Mouse (Mus musculus) kidney, postnatal 36 days (tissue): ENCODE measurements around the gene Plin5.

Experiments
- DNase-seq, 2 experiments: peaks; one replicate each; pipeline ENCODE4 v3.0.0; 2021 to 2022; ENCODE audit warnings: mixed read lengths in 2 of 2

Plin5 gene

GRCm38 (mm10) chr17:56133457-56134363 is 16.3 kb upstream of the Plin5 start:
- DNase-seq, result peak; percentile 86 to 87

DNA sequence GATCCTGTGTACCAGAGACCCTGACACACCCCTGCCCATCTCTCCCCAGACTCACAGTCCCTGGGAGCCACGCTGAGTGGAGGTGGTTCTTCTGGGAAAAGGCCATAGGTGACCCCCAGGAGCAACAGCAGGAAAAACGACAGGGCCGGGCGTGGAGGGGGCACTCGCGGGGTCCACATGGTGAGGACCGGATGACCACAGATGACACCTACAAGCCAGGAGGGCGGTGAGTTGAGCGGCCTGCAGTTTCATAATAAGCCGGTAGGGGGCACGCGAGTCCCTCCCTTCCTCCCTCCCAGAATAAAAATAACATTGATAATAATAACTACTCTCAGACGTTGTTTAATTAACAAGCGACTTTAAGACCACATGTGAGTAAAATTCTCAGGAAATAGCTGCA is 15.3 kb upstream of the Plin5 start:
- peak; percentile 62 to 83 for DNase-seq

DNA sequence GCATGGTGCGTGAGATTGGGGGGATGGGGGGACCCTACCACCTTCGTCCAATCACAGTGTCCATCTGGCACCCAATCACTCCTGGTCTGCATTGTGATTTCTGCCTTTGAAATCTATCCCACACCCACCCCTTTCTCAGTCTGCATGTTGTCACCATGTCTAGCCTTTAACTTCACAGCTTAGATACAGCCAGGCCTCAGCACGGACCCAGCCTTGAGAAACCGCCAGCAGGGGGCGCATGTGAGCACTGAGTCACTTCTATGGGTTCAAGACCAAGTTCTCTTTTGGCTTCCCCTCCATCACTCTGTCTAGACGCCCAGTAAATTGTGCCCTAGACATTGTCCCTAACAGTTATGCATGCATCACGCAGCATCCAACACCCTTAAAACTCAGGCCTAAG is 14.4 kb upstream of the Plin5 start:
- peak; percentile 61 to 90 for DNase-seq

- DNase-seq, result no peak
These were observed 13.7 kb upstream of the Plin5 start for GRCm38 (mm10) chr17:56131136-56131535.

GRCm38 (mm10) chr17:56128246-56128645 is 10.8 kb upstream of the Plin5 start:
- DNase-seq, result no peak

DNA sequence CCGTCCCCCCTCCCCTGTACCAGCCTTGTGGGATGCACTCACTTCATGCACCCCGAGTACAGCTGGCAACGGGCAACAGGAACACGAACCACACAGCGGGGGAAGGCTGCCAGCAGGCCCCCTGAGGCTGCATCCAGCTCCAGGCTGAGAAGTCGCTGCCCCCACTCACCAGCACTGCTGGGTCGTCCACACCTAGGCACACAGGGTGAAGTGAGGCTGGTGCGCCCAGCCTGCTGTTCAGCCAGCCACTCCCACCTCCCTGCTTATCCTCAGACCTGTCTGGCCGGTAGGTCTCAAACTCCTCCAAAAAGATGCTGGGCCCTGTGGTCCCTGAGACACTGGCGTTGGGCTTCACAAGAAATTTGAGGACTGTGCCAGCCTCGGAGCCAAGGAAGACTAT is 8.8 kb upstream of the Plin5 start:
- no peak for DNase-seq

GRCm38 (mm10) chr17:56125276-56125630 is 7.9 kb upstream of the Plin5 start:
- DNase-seq, result no peak

GRCm38 (mm10) chr17:56124377-56125275 is 7.2 kb upstream of the Plin5 start:
- DNase-seq, result peak; percentile 49 to 88

- no peak for DNase-seq
These were observed 6.4 kb upstream of the Plin5 start for GRCm38 (mm10) chr17:56123681-56124340.

- DNase-seq, result no peak
These were observed 5.8 kb upstream of the Plin5 start for GRCm38 (mm10) chr17:56123161-56123560.

DNA sequence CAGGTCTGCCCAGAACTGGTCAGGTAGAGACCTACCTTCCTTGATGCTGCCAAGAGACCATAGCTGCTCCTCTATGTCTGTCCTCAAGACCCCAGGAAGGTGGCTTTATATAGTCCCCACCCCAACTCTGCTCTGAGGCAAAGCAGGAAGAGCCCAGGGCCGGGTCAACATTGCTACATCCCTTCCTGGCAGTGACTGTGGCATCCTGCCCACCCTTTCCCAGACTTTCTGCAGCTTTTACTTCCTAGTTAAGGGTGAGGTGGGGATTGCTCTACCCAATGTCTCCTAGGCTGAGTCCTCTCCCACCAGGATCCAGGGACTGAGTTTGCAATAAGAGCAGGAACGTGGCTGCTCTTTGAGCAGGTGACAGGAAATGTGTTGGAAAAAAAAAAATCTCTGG is 4.4 kb upstream of the Plin5 start, which contains the start of gene Lrg1:
TSS of gene Lrg1 (minus strand) at position 176 of the 400 bp plus-strand sequence.
- DNase-seq, result no peak

DNA sequence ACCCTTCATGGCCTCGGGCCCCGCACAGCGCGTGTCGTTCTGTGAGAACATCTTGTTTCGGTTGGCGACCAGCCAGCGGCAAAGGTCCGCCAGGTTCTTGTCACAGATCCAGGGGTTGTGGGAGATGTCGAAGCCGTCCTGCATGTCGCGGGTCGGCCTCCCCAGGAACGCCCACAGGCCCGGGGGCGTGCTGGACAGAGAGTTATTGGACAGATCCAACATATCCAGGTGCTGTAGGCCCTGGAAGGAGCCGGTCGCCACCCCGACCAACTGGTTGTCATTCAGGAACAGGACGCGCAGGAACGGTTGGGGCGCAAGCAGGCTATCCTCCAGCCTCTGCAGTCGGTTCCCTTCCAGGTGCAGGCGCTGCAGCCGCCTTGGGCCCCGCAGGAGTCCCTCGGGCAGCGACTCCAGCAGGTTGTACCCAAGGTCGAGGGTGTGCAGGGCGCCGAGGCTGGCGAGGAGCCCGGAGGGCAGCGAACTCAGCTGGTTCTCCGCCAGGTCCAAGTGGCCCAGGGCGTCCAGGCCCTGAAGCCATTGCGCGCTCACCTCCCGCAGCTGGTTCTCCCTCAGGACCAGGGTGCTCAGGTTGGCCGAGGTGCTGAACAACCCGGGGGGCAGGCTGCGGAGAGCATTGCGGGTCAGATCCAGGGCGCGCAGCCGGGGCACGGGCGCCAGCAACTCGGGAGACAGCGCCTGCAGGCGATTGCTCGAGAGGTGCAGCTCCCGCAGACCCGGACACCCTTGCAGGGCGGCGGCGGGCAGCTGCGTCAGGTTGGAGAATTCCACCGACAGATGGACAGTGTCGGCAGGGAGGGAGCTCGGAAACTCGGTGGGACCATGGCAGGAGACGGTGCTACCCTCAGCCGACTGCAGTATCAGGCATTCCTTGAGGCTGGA is 2.8 kb upstream of the Plin5 start:
- peak; percentile 86 to 90 for DNase-seq

GRCm38 (mm10) chr17:56119431-56119830 is 2.0 kb upstream of the Plin5 start:
- DNase-seq, result no peak

DNA sequence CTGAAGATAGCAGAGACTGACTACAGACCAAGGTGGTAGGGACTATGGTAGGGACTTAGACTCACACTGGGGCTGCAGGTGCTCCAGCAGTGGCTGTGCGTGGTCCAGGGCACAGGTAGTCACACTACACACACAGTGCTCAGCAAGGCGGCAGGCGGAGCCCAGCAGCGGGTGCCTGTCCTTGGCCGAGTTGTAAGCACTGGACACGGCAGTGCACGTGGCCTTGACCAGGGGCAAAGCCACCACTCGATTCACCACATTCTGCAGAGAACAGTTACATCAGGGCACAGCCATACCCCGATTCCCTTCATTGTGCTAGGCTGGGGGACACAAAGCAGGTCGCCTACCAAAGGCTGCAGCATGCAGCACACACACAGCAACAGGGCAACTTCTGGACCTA is 1.2 kb downstream of the Plin5 start:
- no peak for DNase-seq

DNA sequence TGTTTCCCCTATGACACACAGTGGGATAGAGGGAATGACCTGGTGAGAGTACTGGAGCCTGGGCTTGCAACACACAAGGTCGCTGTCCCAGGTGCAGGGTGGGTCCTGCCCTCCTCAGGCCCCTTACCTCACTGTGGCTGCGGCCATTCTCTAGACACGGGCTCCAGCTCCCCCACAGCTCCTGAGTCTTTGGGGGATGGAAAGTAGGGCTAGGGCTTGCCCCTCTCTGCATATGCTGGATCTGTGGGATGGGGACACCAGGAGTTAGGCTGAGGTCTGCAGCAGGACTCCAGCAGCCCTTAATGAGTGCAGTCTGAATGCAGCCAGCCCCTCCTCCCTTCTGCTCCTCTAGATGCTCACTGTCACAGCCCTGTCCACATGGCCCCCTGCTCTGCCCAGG is 4.7 kb downstream of the Plin5 start:
- no peak for DNase-seq

- peak; percentile 66 to 82 for DNase-seq
These were observed 5.5 kb downstream of the Plin5 start for GRCm38 (mm10) chr17:56111864-56112263.

- DNase-seq, result no peak
These were observed 6.4 kb downstream of the Plin5 start for GRCm38 (mm10) chr17:56111021-56111420.

- DNase-seq, result no peak
These were observed 6.8 kb downstream of the Plin5 start for GRCm38 (mm10) chr17:56110571-56110970.

- no peak for DNase-seq
These were observed 8.0 kb downstream of the Plin5 start, which contains the start of gene Plin4 for GRCm38 (mm10) chr17:56109219-56110051. Gene Plin4, minus strand, starts transcription at chr17:56109803.

GRCm38 (mm10) chr17:56108334-56109044 is 8.9 kb downstream of the Plin5 start:
- DNase-seq, result peak in 1 of 2 experiments; percentile 39
